Mouse (Mus musculus) MEL (cell line): ENCODE measurements around the gene Endov. TPM values are rescaled to one million over a fixed set of nuclear protein-coding genes. Genes with fewer than 3 reads are reported as not detected.

Experiments used
- DNase-seq: peaks from one replicate; pipeline ENCODE4 v3.0.0; 2011; ENCODE audit warnings: low read depth, low spot score
- H3K27ac ChIP-seq: 2 replicates; pipeline ENCODE4 v1.5.1; 2012; ENCODE audit warnings: low read depth, mild to moderate bottlenecking, control low read depth, low read length, moderate library complexity; ENCODE audit not compliant: control insufficient read depth
- H3K27me3 ChIP-seq, 2 experiments: fragments of 150-350 bp in 1 of 2; sonication (generic) in 1 of 2; 2 replicates each; pipeline ENCODE4 v1.6.1; 2012; ENCODE audit warnings: low read length in 2 of 2, mild to moderate bottlenecking in 2 of 2, improper control_type of control experiment in 1 of 2, moderate library complexity in 1 of 2; ENCODE audit not compliant: insufficient read depth in 2 of 2, control insufficient read depth in 1 of 2
- H3K36me3 ChIP-seq, 2 experiments: 2 replicates each; pipeline ENCODE4 v1.6.1; 2012 to 2014; ENCODE audit warnings: low read length in 2 of 2, improper control_type of control experiment in 1 of 2, inconsistent platforms in 1 of 2, mild to moderate bottlenecking in 1 of 2; ENCODE audit not compliant: insufficient read depth in 2 of 2, control insufficient read depth in 1 of 2
- H3K4me1 ChIP-seq, 2 experiments: fragments of 150-350 bp in 1 of 2; sonication (generic) in 1 of 2; 2 replicates each; pipeline ENCODE4 v1.6.1; 2012; ENCODE audit warnings: low read length in 2 of 2, improper control_type of control experiment in 1 of 2, mild to moderate bottlenecking in 1 of 2; ENCODE audit not compliant: insufficient read depth in 2 of 2, control insufficient read depth in 1 of 2
- H3K4me3 ChIP-seq, 2 experiments: fragments of 150-350 bp in 1 of 2; sonication (generic) in 1 of 2; 2 replicates each; pipeline ENCODE4 v1.5.1; 2012; ENCODE audit warnings: low read depth in 2 of 2, low read length in 2 of 2, mild to moderate bottlenecking in 2 of 2, moderate library complexity in 2 of 2, control low read depth in 1 of 2, improper control_type of control experiment in 1 of 2; ENCODE audit not compliant: control insufficient read depth in 1 of 2, insufficient read depth in 1 of 2
- H3K79me2 ChIP-seq: 2 replicates; pipeline ENCODE4 v1.6.1; 2012; ENCODE audit warnings: mild to moderate bottlenecking, low read length, moderate library complexity; ENCODE audit not compliant: control insufficient read depth, poor library complexity, insufficient read depth
- H3K9ac ChIP-seq: 2 replicates; pipeline ENCODE4 v1.6.1; 2012; ENCODE audit warnings: low read depth, mild to moderate bottlenecking, control low read depth, low read length, moderate library complexity; ENCODE audit not compliant: control insufficient read depth, poor library complexity, severe bottlenecking
- H3K9me3 ChIP-seq: fragments of 150-350 bp; sonication (generic); replicated peaks from 2 replicates; pipeline ENCODE4 v1.6.1; 2012; ENCODE audit warnings: mild to moderate bottlenecking, low read length, improper control_type of control experiment, moderate library complexity; ENCODE audit not compliant: insufficient read depth
- BHLHE40 ChIP-seq: IDR thresholded peaks from 2 replicates; pipeline ENCODE4 v1.6.1; 2012; ENCODE audit warnings: low read depth, mild to moderate bottlenecking, inconsistent platforms, low read length, improper control_type of control experiment, borderline replicate concordance
- CHD2 ChIP-seq: IDR thresholded peaks from 2 replicates; pipeline ENCODE4 v1.6.1; 2011; ENCODE audit warnings: low read length, improper control_type of control experiment
- E2F4 ChIP-seq: IDR thresholded peaks from 2 replicates; pipeline ENCODE4 v1.6.1; 2011; ENCODE audit warnings: low read depth, low read length, improper control_type of control experiment, borderline replicate concordance
- ELF1 ChIP-seq: IDR thresholded peaks from 2 replicates; pipeline ENCODE4 v1.6.1; 2014; ENCODE audit warnings: low read depth, mild to moderate bottlenecking, inconsistent platforms, low read length, improper control_type of control experiment, moderate library complexity
- GABPA ChIP-seq: IDR thresholded peaks from 2 replicates; pipeline ENCODE4 v1.6.1; 2012; ENCODE audit warnings: low read depth, mild to moderate bottlenecking, inconsistent platforms, low read length, improper control_type of control experiment, moderate library complexity
- GATA1 ChIP-seq: IDR thresholded peaks from 2 replicates; pipeline ENCODE4 v1.6.1; 2011; ENCODE audit warnings: low read depth, low read length, improper control_type of control experiment
- KAT2A ChIP-seq: conservative IDR thresholded peaks from 2 replicates; pipeline ENCODE4 v1.6.1; 2012; ENCODE audit warnings: low read depth, low read length, improper control_type of control experiment, inconsistent platforms
- MAFK ChIP-seq: IDR thresholded peaks from 2 replicates; pipeline ENCODE4 v1.6.1; 2011; ENCODE audit warnings: low read depth, mild to moderate bottlenecking, low read length, improper control_type of control experiment, borderline replicate concordance
- MAZ ChIP-seq: IDR thresholded peaks from 2 replicates; pipeline ENCODE4 v1.6.1; 2012; ENCODE audit warnings: low read depth, mild to moderate bottlenecking, inconsistent platforms, low read length, improper control_type of control experiment
- MEF2A ChIP-seq: IDR thresholded peaks from 2 replicates; pipeline ENCODE4 v1.6.1; 2014; ENCODE audit warnings: low read depth, mild to moderate bottlenecking, inconsistent platforms, low read length, improper control_type of control experiment; ENCODE audit not compliant: poor library complexity, insufficient replicate concordance, severe bottlenecking; ENCODE audit errors: extremely low read depth
- MXI1 ChIP-seq: IDR thresholded peaks from 2 replicates; pipeline ENCODE4 v1.6.1; 2011; ENCODE audit warnings: mild to moderate bottlenecking, low read depth, low read length, improper control_type of control experiment
- MYC ChIP-seq: IDR thresholded peaks from 2 replicates; pipeline ENCODE4 v1.6.1; 2011; ENCODE audit warnings: low read depth, mild to moderate bottlenecking, low read length, improper control_type of control experiment, moderate library complexity
- NRF1 ChIP-seq: IDR thresholded peaks from 2 replicates; pipeline ENCODE4 v1.6.1; 2014; ENCODE audit warnings: low read depth, mild to moderate bottlenecking, inconsistent platforms, low read length, improper control_type of control experiment, moderate library complexity; ENCODE audit not compliant: poor library complexity, insufficient read depth, severe bottlenecking
- POLR2A ChIP-seq, 2 experiments: IDR thresholded peaks; 2 replicates each; pipeline ENCODE4 v1.6.1; 2011 to 2012; ENCODE audit warnings: low read length in 2 of 2, mild to moderate bottlenecking in 2 of 2, control low read depth in 1 of 2, improper control_type of control experiment in 1 of 2, low read depth in 1 of 2, moderate library complexity in 1 of 2; ENCODE audit not compliant: control insufficient read depth in 1 of 2, insufficient read depth in 1 of 2, poor library complexity in 1 of 2
- POLR2AphosphoS2 ChIP-seq: IDR thresholded peaks from 2 replicates; pipeline ENCODE4 v1.6.1; 2011; ENCODE audit warnings: low read length, improper control_type of control experiment
- POLR2AphosphoS5 ChIP-seq: IDR thresholded peaks from 2 replicates; pipeline ENCODE4 v1.6.1; 2012; ENCODE audit warnings: low read depth, borderline replicate concordance, mild to moderate bottlenecking, inconsistent platforms, low read length, moderate library complexity, mixed read lengths
- RAD21 ChIP-seq: IDR thresholded peaks from 2 replicates; pipeline ENCODE4 v1.6.1; 2011; ENCODE audit warnings: mild to moderate bottlenecking, low read depth, low read length, improper control_type of control experiment
- RCOR1 ChIP-seq: IDR thresholded peaks from 2 replicates; pipeline ENCODE4 v1.6.1; 2012; ENCODE audit warnings: low read depth, mild to moderate bottlenecking, inconsistent platforms, low read length, improper control_type of control experiment
- TAL1 ChIP-seq: IDR thresholded peaks from 2 replicates; pipeline ENCODE4 v1.6.1; 2012; ENCODE audit warnings: mild to moderate bottlenecking, inconsistent platforms, low read length, moderate library complexity, mixed read lengths
- TBP ChIP-seq: IDR thresholded peaks from 2 replicates; pipeline ENCODE4 v1.8.0; 2011; ENCODE audit warnings: low read depth, low read length, improper control_type of control experiment
- UBTF ChIP-seq: IDR thresholded peaks from 2 replicates; pipeline ENCODE4 v1.6.1; 2012; ENCODE audit warnings: low read depth, mild to moderate bottlenecking, inconsistent platforms, low read length, improper control_type of control experiment, moderate library complexity, borderline replicate concordance; ENCODE audit not compliant: insufficient read depth
- USF1 ChIP-seq: IDR thresholded peaks from 2 replicates; pipeline ENCODE4 v1.6.1; 2014; ENCODE audit warnings: low read depth, mild to moderate bottlenecking, inconsistent platforms, low read length, improper control_type of control experiment, moderate library complexity
- USF2 ChIP-seq, 2 experiments: IDR thresholded peaks; 2 replicates each; pipeline ENCODE4 v1.6.1; 2011 to 2012; ENCODE audit warnings: improper control_type of control experiment in 2 of 2, low read length in 2 of 2, borderline replicate concordance in 1 of 2, inconsistent platforms in 1 of 2, low read depth in 1 of 2, mild to moderate bottlenecking in 1 of 2; ENCODE audit not compliant: insufficient read depth in 1 of 2
- ZMIZ1 ChIP-seq: IDR thresholded peaks from 2 replicates; pipeline ENCODE4 v1.6.1; 2012; ENCODE audit warnings: low read depth, mild to moderate bottlenecking, inconsistent platforms, low read length, improper control_type of control experiment, moderate library complexity
- polyA plus RNA-seq, 2 experiments: library from polyadenylated mRNA; stranded (reverse) in 1 of 2; unstranded in 1 of 2; fragments of >175 nt in 1 of 2; fragments of >200 nt in 1 of 2; gene quantifications; 2 replicates each; pipeline versions ENCODE4 v1.2.1 to v1.2.4; 2012; ENCODE audit warnings: low replicate concordance in 2 of 2, low read depth in 1 of 2; ENCODE audit not compliant: insufficient read length in 2 of 2, insufficient read depth in 1 of 2, missing spikeins in 1 of 2
- total RNA-seq: library from RNA; depleted of rRNA; stranded (reverse); fragments of 300-350 nt; gene quantifications from 2 replicates; pipeline ENCODE4 v1.2.3, GENCODE M21; 2012

Gene Endov
- total and polyA plus RNA-seq, 3 experiments, result 16.8 to 19.5 TPM; not detected in 1

- H3K9ac ChIP-seq, result no peak overlapping the region
Observed at GRCm38 (mm10) chr11:119551468-119551867, 60.3 kb downstream of the Endov start.

DNA sequence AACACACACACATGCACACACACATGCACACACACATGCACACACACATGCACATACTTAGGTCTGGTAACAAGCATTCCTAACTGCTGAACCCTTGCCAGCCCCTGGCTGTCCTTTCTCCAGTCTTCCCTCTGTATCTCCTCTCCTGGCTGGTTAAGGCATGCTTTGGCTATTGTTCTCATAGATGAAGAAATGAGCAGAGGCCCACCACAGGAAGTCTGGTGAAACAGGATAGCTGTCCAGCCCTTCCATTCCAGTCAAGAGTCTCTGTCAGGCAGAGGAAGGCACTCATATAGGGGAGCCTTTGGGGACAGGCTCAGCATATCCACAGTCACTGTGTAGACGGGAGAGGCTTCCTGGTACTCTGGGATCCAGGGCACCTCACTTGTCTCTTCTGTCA lies 61.2 kb downstream of the Endov start:
- no peak for TF ChIP-seq RCOR1
- TF ChIP-seq USF1, result no peak
- no peak for TF ChIP-seq GATA1
- TF ChIP-seq UBTF, result no peak
- TF ChIP-seq NRF1, result no peak
- TF ChIP-seq POLR2A (IDR thresholded peaks at IDR 0.05; ENCODE audit: control insufficient read depth in 1 of 2, insufficient read depth in 1 of 2, low read depth in 1 of 2, low read length in 2 of 2, poor library complexity in 1 of 2), result no peak
- no peak for TF ChIP-seq TBP
- no peak for TF ChIP-seq MXI1
- no peak for TF ChIP-seq CHD2
- TF ChIP-seq MEF2A, result no peak
- H3K79me2 ChIP-seq, result no peaks in the 10 kb centered on the region
- no peaks in the 10 kb centered on the region for H3K9me3 ChIP-seq
- peaks cover 0 to 3% of the 10 kb centered on the region in 2 experiments; a peak in 3 of 4 replicates for H3K27me3 ChIP-seq
- no peaks in the 10 kb centered on the region for H3K36me3 ChIP-seq
- no peaks in the 10 kb centered on the region for H3K4me1 ChIP-seq
- no peak overlapping the region for H3K4me3 ChIP-seq
- DNase-seq, result no peak
- H3K9ac ChIP-seq, result no peak overlapping the region
- no peak overlapping the region for H3K27ac ChIP-seq

More at GRCm38 (mm10) chr11:119551468-119551867, 60.3 kb downstream of the Endov start:
- no peaks in the 10 kb centered on the region for H3K4me1 ChIP-seq
- no peak overlapping the region for H3K4me3 ChIP-seq
- no peak for DNase-seq
- no peaks in the 10 kb centered on the region for H3K9me3 ChIP-seq
- no peaks in the 10 kb centered on the region for H3K36me3 ChIP-seq
- H3K27ac ChIP-seq, result no peak overlapping the region
- TF ChIP-seq POLR2AphosphoS2 (no peak), GATA1 (no peak), E2F4 (no peak), MYC (no peak), MEF2A (no peak), POLR2A (IDR thresholded peaks at IDR 0.05; ENCODE audit: control insufficient read depth in 1 of 2, insufficient read depth in 1 of 2, low read depth in 1 of 2, low read length in 2 of 2, poor library complexity in 1 of 2) (no peak), NRF1 (no peak), BHLHE40 (no peak), GABPA (no peak), KAT2A (no peak), CHD2 (no peak), USF2 (IDR thresholded peaks at IDR 0.05; ENCODE audit: borderline replicate concordance in 1 of 2, insufficient read depth in 1 of 2, low read depth in 1 of 2, low read length in 2 of 2) (no peak), MAFK (no peak), ZMIZ1 (no peak), ELF1 (no peak), RAD21 (no peak), RCOR1 (no peak), POLR2AphosphoS5 (no peak), MAZ (no peak), TAL1 (no peak)
- TF ChIP-seq, all 39 proteins: peak for 0
- H3K79me2 ChIP-seq, result no peaks in the 10 kb centered on the region
- peaks cover 0 to 3% of the 10 kb centered on the region in 2 experiments; a peak in 3 of 4 replicates for H3K27me3 ChIP-seq
